Mouse (Mus musculus) heart, embryonic 16.5 days (tissue): ENCODE measurements at regions not wholly inside any gene's neighbourhood (a gene's known extent, or its start where the extent isn't known, plus 50 kb on each side); places are given as distances from the start of the nearest gene placed in this dataset.

ENCODE experiments used
- ATAC-seq: fragments of 200-750 bp; cut with Nextera tagmentation; replicated peaks from 2 replicates; pipeline ENCODE4 v1.8.0; 2017; ENCODE audit warnings: moderate number of reproducible peaks; ENCODE audit not compliant: insufficient read depth, low FRiP score; ENCODE audit errors: extremely low read depth
- H3K27ac ChIP-seq: fragments of 300-500 bp; sonication (generic); 2 replicates; pipeline ENCODE4 v1.5.1; 2014; ENCODE audit warnings: mild to moderate bottlenecking, low read length, control low read depth, moderate library complexity
- H3K27me3 ChIP-seq: fragments of 300-500 bp; sonication (generic); 2 replicates; pipeline ENCODE4 v1.6.1; 2014; ENCODE audit warnings: low read length, mixed read lengths; ENCODE audit not compliant: control insufficient read depth, insufficient read depth
- H3K36me3 ChIP-seq: fragments of 300-500 bp; sonication (generic); 2 replicates; pipeline ENCODE4 v1.6.1; 2014; ENCODE audit not compliant: control insufficient read depth, insufficient read depth
- H3K4me1 ChIP-seq: fragments of 300-500 bp; sonication (generic); 2 replicates; pipeline ENCODE4 v1.6.1; 2014; ENCODE audit warnings: low read length, mixed read lengths; ENCODE audit not compliant: control insufficient read depth, insufficient read depth
- H3K4me2 ChIP-seq: fragments of 300-500 bp; sonication (generic); 2 replicates; pipeline ENCODE4 v1.6.1; 2014; ENCODE audit warnings: low read depth, mild to moderate bottlenecking, control low read depth, low read length
- H3K4me3 ChIP-seq: fragments of 300-500 bp; sonication (generic); 2 replicates; pipeline ENCODE4 v1.5.1; 2014; ENCODE audit warnings: mild to moderate bottlenecking, control low read depth, low read length
- H3K9ac ChIP-seq: fragments of 300-500 bp; sonication (generic); 2 replicates; pipeline ENCODE4 v1.6.1; 2014; ENCODE audit warnings: low read length, control low read depth
- H3K9me3 ChIP-seq: fragments of 300-500 bp; sonication (generic); replicated peaks from 2 replicates; pipeline ENCODE4 v1.6.1; 2016; ENCODE audit warnings: low read length; ENCODE audit not compliant: control insufficient read depth
- WGBS: fragments of 180-500 bp; shearing (Covaris S2); extraction: QIAGEN DNeasy Blood & Tissue Kit; methylation state at CpG from one replicate; pipeline ENCODE4 v1.1.7; 2014; 5-methylcytosine and 5-hydroxymethylcytosine counted together

DNA sequence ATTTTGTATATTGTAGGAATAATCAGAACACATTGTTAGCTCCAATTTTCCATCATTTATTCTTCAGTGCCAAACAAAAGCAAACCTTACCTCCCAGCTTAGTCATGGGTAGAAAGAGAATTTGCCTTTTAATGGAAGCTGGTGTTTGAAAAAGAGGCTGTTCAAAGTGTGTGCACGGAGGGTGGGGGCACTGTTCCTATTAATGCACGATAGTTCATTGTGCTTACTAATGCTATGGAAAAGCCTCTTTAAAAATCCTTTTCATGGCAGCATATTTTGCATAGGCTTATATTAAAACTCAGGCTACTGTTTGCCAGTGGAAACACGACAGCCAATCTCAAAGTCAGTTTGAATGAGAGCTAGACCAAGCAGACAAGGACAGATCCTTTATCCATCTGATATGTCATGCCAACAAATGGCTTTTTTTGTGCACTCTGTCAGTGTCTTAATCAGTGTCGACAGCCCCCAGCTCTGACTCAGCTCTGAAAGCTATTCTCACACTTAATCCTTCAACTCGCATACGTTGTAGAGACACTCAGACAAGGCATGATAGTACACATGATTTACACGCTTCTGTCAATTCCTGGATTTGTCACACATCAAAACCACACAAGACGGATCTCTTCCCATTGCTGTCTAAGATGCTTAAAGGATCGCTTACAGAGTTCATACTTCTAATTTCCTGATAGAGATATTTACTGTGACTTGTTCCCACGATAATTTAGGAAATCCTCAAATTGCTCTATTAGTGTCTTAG is 280.8 kb upstream of the Galnt5 start:
- no peaks in the 10 kb centered on the region for H3K9me3 ChIP-seq
- no peaks in the 10 kb centered on the region for H3K4me1 ChIP-seq
- H3K36me3 ChIP-seq = no peaks in the 10 kb centered on the region
- ATAC-seq = no peak
- 47% methylated on average over 10 of the region's 10 CpGs for WGBS
- no peak overlapping the region for H3K4me3 ChIP-seq
- H3K27me3 ChIP-seq = no peaks in the 10 kb centered on the region
- H3K9ac ChIP-seq = no peak overlapping the region
- no peak overlapping the region for H3K27ac ChIP-seq
- H3K4me2 ChIP-seq = no peak overlapping the region
